39 mouse cellular contexts compared by ENCODE assay signal in the genomic region with DNA sequence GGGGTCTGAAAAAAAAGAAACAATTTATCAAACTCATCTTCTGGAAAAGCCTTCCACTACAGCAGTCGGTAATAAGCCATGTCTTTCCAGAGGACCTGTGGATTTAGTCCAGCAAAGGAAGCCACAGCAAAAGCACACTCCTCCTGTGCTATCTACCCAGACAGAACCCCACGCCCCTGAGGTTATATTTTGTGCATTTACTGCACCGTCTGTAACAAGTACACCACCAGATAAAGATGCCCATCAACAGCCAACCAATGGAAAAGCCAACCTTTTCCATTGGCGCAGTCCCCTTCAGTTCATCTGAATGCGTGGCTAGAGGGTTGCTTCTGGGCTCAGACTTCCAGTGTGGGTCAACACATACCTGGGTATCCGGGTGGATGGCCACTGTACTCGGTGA. TPM values are rescaled to one million over a fixed set of nuclear protein-coding genes. Genes with fewer than 3 reads are reported as not detected.
DNase-seq lines count a peak whose midpoint lies in the region; ATAC-seq lines count a peak whose summit lies in the region.
"Had no signal": no experiment of that assay in that cellular context is flagged by ENCODE, and none has a peak within 500 bp of the region (broad histone marks: within the 10 kb centered on the region; RNA-seq: fewer than 3 reads in every experiment).

No protein-coding gene starts in this region.

- intact Hi-C loops in left cerebral cortex, postnatal 36 days (cut with DNase I), result no loop called here

- H3K9ac ChIP-seq in liver, embryonic 11.5 days (ENCODE audit: low read depth, low read length), result no peak overlapping the region
- H3K9ac ChIP-seq in liver, embryonic 16.5 days (ENCODE audit: low read depth, low read length), result peak overlapping the region; percentile 18
- H3K9ac ChIP-seq: heart, embryonic 12.5 days; hindbrain, embryonic 14.5 days; lung, embryonic 14.5 days had no signal

- no peaks in the 10 kb centered on the region for H3K9me3 ChIP-seq in liver, embryonic 11.5 days (ENCODE audit: control insufficient read depth, low read length)
- H3K9me3 ChIP-seq in liver, embryonic 16.5 days (replicated peaks; ENCODE audit: control insufficient read depth, low read length), result no peaks in the 10 kb centered on the region
- H3K9me3 ChIP-seq: G1E; heart, embryonic 12.5 days had no signal

- H3K27me3 ChIP-seq in liver, embryonic 11.5 days (replicated peaks; ENCODE audit: control insufficient read depth, insufficient read depth, low read length), result no peaks in the 10 kb centered on the region
- no peaks in the 10 kb centered on the region for H3K27me3 ChIP-seq in liver, embryonic 16.5 days (ENCODE audit: control insufficient read depth, insufficient read depth, low read depth, low read length)
- H3K27me3 ChIP-seq: heart, embryonic 12.5 days; Patski had no signal

- H3K4me2 ChIP-seq in liver, embryonic 11.5 days, result peak overlapping the region; percentile 18; the same call in 1 of the 2 replicates
- peak overlapping the region; percentile 49 for H3K4me2 ChIP-seq in liver, embryonic 16.5 days (ENCODE audit: low read depth, low read length)
- H3K4me2 ChIP-seq: heart, embryonic 12.5 days; hindbrain, embryonic 14.5 days; lung, embryonic 14.5 days had no signal

- peak overlapping the region; percentile 46; the same call in 1 of the 2 replicates for H3K27ac ChIP-seq in liver, embryonic 11.5 days (ENCODE audit: low read depth, low read length)
- H3K27ac ChIP-seq in liver, embryonic 16.5 days (ENCODE audit: low read length), result peak overlapping the region; percentile 81
- H3K27ac ChIP-seq: gastrocnemius, adult 2 months; heart, adult 2 months; hindbrain, embryonic 14.5 days had no signal

- peak; percentile 20 to 47 for DNase-seq in spleen, postnatal 36 days (ENCODE audit: low spot score in 2 of 2)
- DNase-seq in spleen, postnatal 14 days (ENCODE audit: low spot score in 2 of 2), result no peak
- DNase-seq in liver, embryonic 11.5 days (ENCODE audit: low spot score), result no peak
- DNase-seq in MN1 (ENCODE audit: low spot score) (no peak), adipocyte (ENCODE audit: low spot score) (no peak)
- no peak for DNase-seq in left cerebral cortex, postnatal 36 days (ENCODE audit: low spot score in 2 of 2)
- DNase-seq: adrenal gland, postnatal 25 days; cerebellum, adult 9-10 months; cerebellum, postnatal 36 days; gastrocnemius, adult 2 months; gastrocnemius, postnatal 36 days; heart, adult 2 months; kidney, adult 9 months; kidney, postnatal 10 days; left cerebral cortex, postnatal 4 days; lung, embryonic 14.5 days; lung, postnatal 14 days; midbrain, embryonic 14.5 days; right cerebral cortex, adult 18-20 months; spleen, adult 18-20 months; thymus, postnatal 4 days had no signal

- no peak overlapping the region for H3K4me3 ChIP-seq in liver, embryonic 11.5 days (ENCODE audit: low read depth, low read length)
- peak overlapping the region; percentile 14 for H3K4me3 ChIP-seq in liver, embryonic 16.5 days (ENCODE audit: low read depth, low read length)
- H3K4me3 ChIP-seq: gastrocnemius, adult 2 months; heart, adult 2 months; heart, embryonic 12.5 days had no signal

- H3K4me1 ChIP-seq in liver, embryonic 11.5 days (replicated peaks; ENCODE audit: control insufficient read depth, insufficient read depth, low read length), result peaks cover 40% of the 10 kb centered on the region
- peaks cover 47% of the 10 kb centered on the region for H3K4me1 ChIP-seq in liver, embryonic 16.5 days (ENCODE audit: control insufficient read depth, low read depth, low read length)

- 72% methylated on average over 7 of the region's 7 CpGs for WGBS in liver, embryonic 11.5 days
- 42% methylated on average over 7 of the region's 7 CpGs for WGBS in liver, embryonic 16.5 days (ENCODE audit: insufficient replicate concordance)

- peaks cover 41% of the 10 kb centered on the region for H3K36me3 ChIP-seq in liver, embryonic 11.5 days (ENCODE audit: control insufficient read depth, insufficient read depth, low read length)
- peaks cover 65% of the 10 kb centered on the region for H3K36me3 ChIP-seq in liver, embryonic 16.5 days (ENCODE audit: control insufficient read depth, insufficient read depth)

- ATAC-seq in liver, embryonic 11.5 days (replicated peaks; ENCODE audit: low FRiP score), result peak; percentile 77
- ATAC-seq in liver, embryonic 16.5 days (ENCODE audit: low read depth), result peak; percentile 73
- ATAC-seq: forebrain, embryonic 16.5 days; intestine, postnatal 0 days; Patski had no signal

RNA-seq across cellular contexts. Expression of gene Isca1, which starts 6.8 kb away (rescaled TPM):
- 173 and 181 TPM in 2 replicates for polyA plus RNA-seq in liver, embryonic 11.5 days (2014; fragmentation: Nextera tagmentation; extraction: Ambion mirVana)
- polyA plus RNA-seq in liver, embryonic 16.5 days (2015; fragmentation: Nextera tagmentation; extraction: Ambion mirVana), result 224 and 231 TPM in 2 replicates
- 100 to 1,000 TPM; 146 to 158 TPM for total RNA-seq in left cerebral cortex, postnatal 36 days (2021)

RNA-seq across cellular contexts. Expression of gene 1700014D04Rik, which starts 16.2 kb away (rescaled TPM):
- not detected in 2 replicates for polyA plus RNA-seq in liver, embryonic 11.5 days (2014; fragmentation: Nextera tagmentation; extraction: Ambion mirVana)
- not detected in 2 replicates for polyA plus RNA-seq in liver, embryonic 16.5 days (2015; fragmentation: Nextera tagmentation; extraction: Ambion mirVana)
- total RNA-seq in left cerebral cortex, postnatal 36 days (2021), result 1 to 10 TPM in 1 of 2 experiments, under 1 TPM in 1; 0.86 to 1.3 TPM
- total RNA-seq: adrenal gland, adult 18-20 months; adrenal gland, postnatal 25 days; gastrocnemius, adult 2 months; gastrocnemius, postnatal 36 days; heart, adult 2 months had no signal
- polyA plus RNA-seq: embryonic facial prominence, embryonic 11.5 days; G1E; heart, adult 2 months; heart, embryonic 12.5 days; heart, postnatal 0 days; intestine, postnatal 0 days; large intestine, adult 2 months; thymus, postnatal 0 days had no signal

RNA-seq across cellular contexts. Expression of gene Gm49354, which starts 19.3 kb away (rescaled TPM):
- polyA plus RNA-seq in liver, embryonic 11.5 days (2014; fragmentation: Nextera tagmentation; extraction: Ambion mirVana), result not detected in 2 replicates
- not detected in 2 replicates for polyA plus RNA-seq in liver, embryonic 16.5 days (2015; fragmentation: Nextera tagmentation; extraction: Ambion mirVana)
- not detected for total RNA-seq in left cerebral cortex, postnatal 36 days (2021)
- total RNA-seq: adrenal gland, adult 18-20 months; adrenal gland, postnatal 25 days; G1E; gastrocnemius, adult 2 months; gastrocnemius, postnatal 36 days; heart, adult 2 months; left cerebral cortex, adult 18-20 months; left cerebral cortex, postnatal 4 days had no signal
- polyA plus RNA-seq: embryonic facial prominence, embryonic 11.5 days; forebrain, embryonic 11.5 days; forebrain, embryonic 16.5 days; heart, adult 2 months; heart, embryonic 12.5 days; heart, postnatal 0 days; hindbrain, embryonic 14.5 days; intestine, postnatal 0 days; large intestine, adult 2 months; limb, embryonic 14.5 days; lung, embryonic 14.5 days; midbrain, embryonic 14.5 days; neural tube, embryonic 11.5 days; thymus, postnatal 0 days had no signal

RNA-seq across cellular contexts. Expression of gene Spata31d1d, which starts 31.2 kb away (rescaled TPM):
- polyA plus RNA-seq in liver, embryonic 11.5 days (2014; fragmentation: Nextera tagmentation; extraction: Ambion mirVana), result not detected in 2 replicates
- polyA plus RNA-seq in liver, embryonic 16.5 days (2015; fragmentation: Nextera tagmentation; extraction: Ambion mirVana), result 0.02 TPM in 1 of 2 replicates, not detected in the other
- total RNA-seq in left cerebral cortex, postnatal 36 days (2021), result not detected
- total RNA-seq: adrenal gland, adult 18-20 months; adrenal gland, postnatal 25 days; gastrocnemius, adult 2 months; gastrocnemius, postnatal 36 days; heart, adult 2 months; hematopoietic stem cell, adult 5-6 weeks; left cerebral cortex, adult 18-20 months; neutrophil, adult 5-6 weeks had no signal
- polyA plus RNA-seq: embryonic facial prominence, embryonic 11.5 days; forebrain, embryonic 11.5 days; forebrain, embryonic 16.5 days; G1E; heart, embryonic 12.5 days; heart, postnatal 0 days; intestine, postnatal 0 days; large intestine, adult 2 months; lung, embryonic 14.5 days; midbrain, embryonic 14.5 days; neural tube, embryonic 11.5 days; Patski; thymus, postnatal 0 days had no signal

RNA-seq across cellular contexts. Expression of gene Spata31d1b, which starts 50.7 kb away (rescaled TPM):
- not detected in 2 replicates for polyA plus RNA-seq in liver, embryonic 11.5 days (2014; fragmentation: Nextera tagmentation; extraction: Ambion mirVana)
- polyA plus RNA-seq in liver, embryonic 16.5 days (2015; fragmentation: Nextera tagmentation; extraction: Ambion mirVana), result not detected in 2 replicates
- total RNA-seq in left cerebral cortex, postnatal 36 days (2021), result not detected
- total RNA-seq: adrenal gland, adult 18-20 months; adrenal gland, postnatal 25 days; gastrocnemius, adult 2 months; gastrocnemius, postnatal 36 days; heart, adult 2 months; hematopoietic stem cell, adult 5-6 weeks; left cerebral cortex, postnatal 4 days; neutrophil, adult 5-6 weeks had no signal
- polyA plus RNA-seq: embryonic facial prominence, embryonic 11.5 days; forebrain, embryonic 11.5 days; forebrain, embryonic 16.5 days; G1E; heart, embryonic 12.5 days; heart, postnatal 0 days; hindbrain, embryonic 14.5 days; intestine, postnatal 0 days; large intestine, adult 2 months; lung, embryonic 14.5 days; midbrain, embryonic 14.5 days; neural tube, embryonic 11.5 days; Patski had no signal

Comparison
In these comparisons a context has a peak if more than half of its experiments do, and no peak if none do; other contexts are left out.
1. DNase-seq: peak in spleen, postnatal 36 days (2 of 2); none in spleen, postnatal 14 days (0 of 2), liver, embryonic 11.5 days (single experiment), MN1 (single experiment), adipocyte (single experiment) and left cerebral cortex, postnatal 36 days (0 of 2).